In the genomic region with DNA sequence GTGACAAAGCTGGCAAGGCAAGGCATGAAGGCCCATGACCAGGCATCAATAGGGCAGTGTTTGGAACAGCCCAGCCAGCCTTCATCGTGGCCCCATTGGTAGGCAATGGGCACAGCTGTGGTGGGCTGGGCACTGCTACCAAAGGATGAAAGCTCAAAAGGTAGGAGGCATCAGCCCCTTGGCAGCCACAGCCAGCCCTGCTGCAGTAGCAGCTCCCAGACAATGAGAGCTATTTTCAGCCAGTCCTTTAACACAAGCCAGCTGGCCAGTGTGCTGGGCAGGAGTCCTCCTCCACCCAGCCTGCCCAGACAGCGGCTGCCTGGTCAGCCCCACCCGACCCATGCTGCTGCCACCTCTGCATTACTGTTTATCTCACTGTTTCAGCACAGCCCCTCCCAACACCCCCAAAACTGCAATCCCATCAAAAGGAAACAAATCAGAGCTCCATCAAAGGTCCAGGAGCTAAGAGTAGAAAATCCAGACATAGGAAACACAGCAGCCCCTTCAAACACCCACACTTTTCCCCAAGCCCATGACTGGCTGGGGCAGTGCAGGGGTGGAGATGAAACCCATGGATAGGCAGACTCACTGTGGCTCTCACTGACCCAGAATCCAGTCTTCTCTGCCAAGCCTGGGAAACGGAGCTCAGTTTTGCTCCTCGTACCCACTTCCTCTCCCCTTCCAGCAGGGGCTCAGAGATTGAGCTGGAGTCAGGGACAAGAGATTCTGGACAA, we compare ENCODE assay signal across 9 mouse cellular contexts. TPM values are rescaled to one million over a fixed set of nuclear protein-coding genes. Genes with fewer than 3 reads are reported as not detected.
DNase-seq lines count a peak whose midpoint lies in the region; ATAC-seq and TF ChIP-seq lines count a peak whose summit lies in the region.
"Had no signal": no experiment of that assay in that cellular context is flagged by ENCODE, and none has a peak within 500 bp of the region (broad histone marks: within the 10 kb centered on the region; RNA-seq: fewer than 3 reads in every experiment).

No protein-coding gene starts in this region.

- H3K9me3 ChIP-seq in kidney, embryonic 14.5 days (ENCODE audit: control insufficient read depth, low read length): no peaks in the 10 kb centered on the region
- no peaks in the 10 kb centered on the region for H3K9me3 ChIP-seq in heart, embryonic 14.5 days (ENCODE audit: control insufficient read depth, low read length)
- H3K9me3 ChIP-seq in midbrain, embryonic 12.5 days: no peaks in the 10 kb centered on the region
- H3K9me3 ChIP-seq in liver, embryonic 12.5 days (replicated peaks): no peaks in the 10 kb centered on the region

- no peaks in the 10 kb centered on the region for H3K36me3 ChIP-seq in kidney, embryonic 14.5 days (ENCODE audit: control insufficient read depth, insufficient read depth, low read length)
- H3K36me3 ChIP-seq in heart, embryonic 14.5 days (ENCODE audit: control insufficient read depth, insufficient read depth, low read length): no peaks in the 10 kb centered on the region
- no peaks in the 10 kb centered on the region for H3K36me3 ChIP-seq in midbrain, embryonic 12.5 days
- H3K36me3 ChIP-seq in liver, embryonic 12.5 days: no peaks in the 10 kb centered on the region

- TF ChIP-seq POLR2A in embryonic fibroblast, embryonic 13.5 days (IDR thresholded peaks at IDR 0.05; ENCODE audit: low read depth, low read length): peak; percentile 51

- no peak overlapping the region for H3K4me2 ChIP-seq in kidney, embryonic 14.5 days (replicated peaks; ENCODE audit: low read depth, low read length)
- H3K4me2 ChIP-seq in heart, embryonic 14.5 days (ENCODE audit: low read length): peak overlapping the region; percentile 48
- no peak overlapping the region for H3K4me2 ChIP-seq in midbrain, embryonic 12.5 days (replicated peaks)
- H3K4me2 ChIP-seq in liver, embryonic 12.5 days: no peak overlapping the region

- H3K4me3 ChIP-seq in kidney, embryonic 14.5 days (ENCODE audit: low read length): no peak overlapping the region
- H3K4me3 ChIP-seq in embryonic fibroblast, embryonic 13.5 days (ENCODE audit: insufficient read depth, low read length): no peak overlapping the region
- H3K4me3 ChIP-seq in heart, embryonic 14.5 days (ENCODE audit: control insufficient read depth in 1 of 2, insufficient read depth in 1 of 2, low read depth in 1 of 2, low read length in 2 of 2): no peak overlapping the region
- no peak overlapping the region for H3K4me3 ChIP-seq in midbrain, embryonic 12.5 days
- no peak overlapping the region for H3K4me3 ChIP-seq in liver, embryonic 12.5 days

- 35% methylated on average over 5 of the region's 5 CpGs for WGBS in kidney, embryonic 14.5 days
- 15% methylated on average over 5 of the region's 5 CpGs for WGBS in heart, embryonic 14.5 days
- WGBS in midbrain, embryonic 12.5 days: 75% methylated on average over 5 of the region's 5 CpGs
- 36% methylated on average over 5 of the region's 5 CpGs for WGBS in liver, embryonic 12.5 days (ENCODE audit: insufficient replicate concordance)

- H3K27me3 ChIP-seq in kidney, embryonic 14.5 days (ENCODE audit: control insufficient read depth, insufficient read depth, low read length): no peaks in the 10 kb centered on the region
- no peaks in the 10 kb centered on the region for H3K27me3 ChIP-seq in heart, embryonic 14.5 days (ENCODE audit: control insufficient read depth, insufficient read depth, low read length)
- no peaks in the 10 kb centered on the region for H3K27me3 ChIP-seq in midbrain, embryonic 12.5 days
- peaks cover 22% of the 10 kb centered on the region for H3K27me3 ChIP-seq in liver, embryonic 12.5 days (replicated peaks)

- no peak for TF ChIP-seq CTCF in embryonic fibroblast, embryonic 13.5 days (IDR thresholded peaks at IDR 0.05; ENCODE audit: borderline replicate concordance, insufficient read depth, low read length)

- no peak overlapping the region for H3K9ac ChIP-seq in kidney, embryonic 14.5 days (ENCODE audit: low read depth, low read length)
- peak overlapping the region; percentile 66 for H3K9ac ChIP-seq in heart, embryonic 14.5 days (ENCODE audit: low read length)
- H3K9ac ChIP-seq in midbrain, embryonic 12.5 days (replicated peaks): 0 out of 2 replicates have a peak overlapping the region, but pooled peaks have one; percentile 8
- no peak overlapping the region for H3K9ac ChIP-seq in liver, embryonic 12.5 days

- ATAC-seq in kidney, embryonic 14.5 days (ENCODE audit: low FRiP score, low TSS enrichment): peak; percentile 77; the same call in 1 of the 2 replicates
- peak; percentile 85 for ATAC-seq in heart, embryonic 14.5 days (ENCODE audit: insufficient number of reproducible peaks, insufficient read depth, low FRiP score, low read depth)
- no peak for ATAC-seq in midbrain, embryonic 12.5 days (ENCODE audit: low FRiP score, low read depth)
- no peak for ATAC-seq in liver, embryonic 12.5 days

- no peak for DNase-seq in kidney, postnatal 14 days
- peak; percentile 55 to 65 for DNase-seq in layer of hippocampus, postnatal 10 days (ENCODE audit: low spot score in 2 of 2)
- DNase-seq in thymus, postnatal 25 days: no peak

- peaks cover 57% of the 10 kb centered on the region for H3K4me1 ChIP-seq in kidney, embryonic 14.5 days (ENCODE audit: control insufficient read depth, insufficient read depth, low read length)
- peaks cover 30% of the 10 kb centered on the region for H3K4me1 ChIP-seq in embryonic fibroblast, embryonic 13.5 days (ENCODE audit: control insufficient read depth, insufficient read depth, low read length)
- peaks cover 45 to 74% of the 10 kb centered on the region in 2 experiments for H3K4me1 ChIP-seq in heart, embryonic 14.5 days (ENCODE audit: control insufficient read depth in 2 of 2, insufficient read depth in 2 of 2, low read length in 2 of 2)
- peaks cover 22% of the 10 kb centered on the region for H3K4me1 ChIP-seq in midbrain, embryonic 12.5 days
- H3K4me1 ChIP-seq in liver, embryonic 12.5 days: peaks cover 65% of the 10 kb centered on the region

- H3K27ac ChIP-seq in kidney, embryonic 14.5 days (ENCODE audit: low read depth, low read length): peak overlapping the region; percentile 48; the same call in 1 of the 2 replicates
- peak overlapping the region; percentile 95 for H3K27ac ChIP-seq in embryonic fibroblast, embryonic 13.5 days (ENCODE audit: insufficient read depth, low read length)
- H3K27ac ChIP-seq in heart, embryonic 14.5 days (replicated peaks in 1 of 2; ENCODE audit: control insufficient read depth in 1 of 2, insufficient read depth in 1 of 2, low read depth in 2 of 2, low read length in 2 of 2): peak overlapping the region; percentile 91 to 93
- H3K27ac ChIP-seq in midbrain, embryonic 12.5 days (replicated peaks): no peak overlapping the region; the same call in 1 of the 2 replicates
- no peak overlapping the region for H3K27ac ChIP-seq in liver, embryonic 12.5 days

RNA-seq across cellular contexts. Expression of a gene that starts 26.7 kb away (rescaled TPM):
- polyA plus RNA-seq in kidney, embryonic 14.5 days (2014; fragmentation: Nextera tagmentation; extraction: Ambion mirVana): 15.0 and 27.9 TPM in 2 replicates
- 49.5 and 51.2 TPM in 2 replicates for polyA plus RNA-seq in embryonic fibroblast, embryonic 13.5 days (2011; ENCODE audit: insufficient read length, low read depth, missing spikeins)
- 14.4 and 15.0 TPM in 2 replicates for polyA plus RNA-seq in heart, embryonic 14.5 days (2014; fragmentation: Nextera tagmentation; extraction: Ambion mirVana)
- total RNA-seq in layer of hippocampus, postnatal 10 days (2021): 10 to 100 TPM; 13.8 to 18.0 TPM
- 15.1 and 16.4 TPM in 2 replicates for polyA plus RNA-seq in midbrain, embryonic 12.5 days (2016; fragmentation: Nextera tagmentation; extraction: Ambion mirVana)
- polyA plus RNA-seq in liver, embryonic 12.5 days (2016; fragmentation: Nextera tagmentation; extraction: Ambion mirVana): 7.4 and 8.6 TPM in 2 replicates

RNA-seq across cellular contexts. Expression of a gene that starts 47.9 kb away (rescaled TPM):
- 0.07 and 0.22 TPM in 2 replicates for polyA plus RNA-seq in kidney, embryonic 14.5 days (2014; fragmentation: Nextera tagmentation; extraction: Ambion mirVana)
- polyA plus RNA-seq in embryonic fibroblast, embryonic 13.5 days (2011; ENCODE audit: insufficient read length, low read depth, missing spikeins): not detected in 2 replicates
- polyA plus RNA-seq in heart, embryonic 14.5 days (2014; fragmentation: Nextera tagmentation; extraction: Ambion mirVana): 0.36 TPM in 1 of 2 replicates, not detected in the other
- 1 to 10 TPM; 2.0 to 2.1 TPM for total RNA-seq in layer of hippocampus, postnatal 10 days (2021)
- polyA plus RNA-seq in midbrain, embryonic 12.5 days (2016; fragmentation: Nextera tagmentation; extraction: Ambion mirVana): 0.22 and 0.26 TPM in 2 replicates
- 0.06 TPM in 2 replicates for polyA plus RNA-seq in liver, embryonic 12.5 days (2016; fragmentation: Nextera tagmentation; extraction: Ambion mirVana)
- total RNA-seq: gastrocnemius, adult 8-10 months had no signal

RNA-seq across cellular contexts. Expression of a gene that starts 48.7 kb away (rescaled TPM):
- polyA plus RNA-seq in kidney, embryonic 14.5 days (2014; fragmentation: Nextera tagmentation; extraction: Ambion mirVana): 39.5 and 63.9 TPM in 2 replicates
- polyA plus RNA-seq in embryonic fibroblast, embryonic 13.5 days (2011; ENCODE audit: insufficient read length, low read depth, missing spikeins): 24.4 and 25.7 TPM in 2 replicates
- polyA plus RNA-seq in heart, embryonic 14.5 days (2014; fragmentation: Nextera tagmentation; extraction: Ambion mirVana): 31.2 and 38.0 TPM in 2 replicates
- 100 to 1,000 TPM in 1 of 2 experiments, 10 to 100 TPM in 1; 85.8 to 105 TPM for total RNA-seq in layer of hippocampus, postnatal 10 days (2021)
- polyA plus RNA-seq in midbrain, embryonic 12.5 days (2016; fragmentation: Nextera tagmentation; extraction: Ambion mirVana): 75.9 and 78.1 TPM in 2 replicates
- polyA plus RNA-seq in liver, embryonic 12.5 days (2016; fragmentation: Nextera tagmentation; extraction: Ambion mirVana): 13.8 and 15.5 TPM in 2 replicates

RNA-seq across cellular contexts. Expression of a gene that starts 49.1 kb away (rescaled TPM):
- polyA plus RNA-seq in kidney, embryonic 14.5 days (2014; fragmentation: Nextera tagmentation; extraction: Ambion mirVana): 321 and 409 TPM in 2 replicates
- polyA plus RNA-seq in embryonic fibroblast, embryonic 13.5 days (2011; ENCODE audit: insufficient read length, low read depth, missing spikeins): 419 and 479 TPM in 2 replicates
- polyA plus RNA-seq in heart, embryonic 14.5 days (2014; fragmentation: Nextera tagmentation; extraction: Ambion mirVana): 235 and 239 TPM in 2 replicates
- total RNA-seq in layer of hippocampus, postnatal 10 days (2021): 100 to 1,000 TPM; 356 to 357 TPM
- polyA plus RNA-seq in midbrain, embryonic 12.5 days (2016; fragmentation: Nextera tagmentation; extraction: Ambion mirVana): 251 and 255 TPM in 2 replicates
- 199 and 201 TPM in 2 replicates for polyA plus RNA-seq in liver, embryonic 12.5 days (2016; fragmentation: Nextera tagmentation; extraction: Ambion mirVana)

Comparison
In these comparisons a context has a peak if more than half of its experiments do, and no peak if none do; other contexts are left out.
1. ATAC-seq: peak in kidney, embryonic 14.5 days (single experiment) and heart, embryonic 14.5 days (single experiment); none in midbrain, embryonic 12.5 days (single experiment) and liver, embryonic 12.5 days (single experiment).
2. H3K27ac ChIP-seq: peak in kidney, embryonic 14.5 days (single experiment), embryonic fibroblast, embryonic 13.5 days (single experiment) and heart, embryonic 14.5 days (2 of 2); none in midbrain, embryonic 12.5 days (single experiment) and liver, embryonic 12.5 days (single experiment).
3. H3K9ac ChIP-seq: peak in heart, embryonic 14.5 days (single experiment) and midbrain, embryonic 12.5 days (single experiment); none in kidney, embryonic 14.5 days (single experiment) and liver, embryonic 12.5 days (single experiment).
4. DNase-seq: peak in layer of hippocampus, postnatal 10 days (2 of 2); none in kidney, postnatal 14 days (single experiment) and thymus, postnatal 25 days (single experiment).